Mouse (Mus musculus) adrenal gland, adult (tissue): ENCODE measurements at regions not wholly inside any gene's neighbourhood (a gene's known extent, or its start where the extent isn't known, plus 50 kb on each side); places are given as distances from the start of the nearest gene placed in this dataset.
A peak's percentile ranks its signal among the peaks of the same experiment; 100 is the strongest.

Experiments
- DNase-seq, 2 experiments: peaks; one replicate each; pipeline ENCODE4 v3.0.0; 2022 to 2023; ENCODE audit warnings: low spot score in 1 of 2; ENCODE audit not compliant: inconsistent age in 2 of 2

DNA sequence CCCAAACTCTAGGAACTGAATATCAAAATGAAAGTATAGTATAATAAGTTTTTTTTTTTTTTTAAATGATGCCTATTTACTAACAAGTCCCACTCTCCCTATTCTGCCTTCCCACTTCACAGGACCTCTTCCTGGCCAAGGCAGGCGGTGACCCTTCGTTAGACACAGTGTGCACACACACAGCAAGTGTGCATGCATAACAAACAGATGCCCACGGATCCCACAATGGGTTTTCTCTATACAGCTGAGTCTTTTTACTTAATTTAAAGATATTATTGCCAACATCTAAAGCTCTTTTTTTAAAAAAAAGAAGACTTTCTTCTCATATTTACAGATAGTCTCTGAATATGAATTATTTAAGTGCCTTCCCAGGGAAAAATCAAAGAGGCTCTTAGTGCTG, 434.5 kb upstream of the Pou3f3 start:
- no peak for DNase-seq

DNA sequence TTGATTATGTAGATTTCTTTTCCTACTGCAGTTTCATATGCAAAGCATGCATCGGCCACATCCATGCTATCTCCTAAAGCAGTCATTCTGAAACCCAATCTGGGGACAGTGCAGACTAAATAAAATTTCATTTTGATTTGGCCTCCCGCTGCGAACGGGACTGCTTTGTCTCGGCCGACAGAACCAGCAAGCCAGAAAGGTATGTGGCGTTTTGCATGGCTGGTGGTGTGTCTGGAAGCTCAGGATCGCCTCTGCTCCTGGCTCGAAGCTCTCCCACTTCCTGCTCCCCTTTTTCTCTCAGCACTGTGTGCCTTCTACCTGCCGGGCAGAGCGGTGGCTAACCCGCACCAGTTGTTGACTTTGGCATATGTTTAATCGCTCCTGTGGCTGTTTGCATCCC, 433.8 kb upstream of the Pou3f3 start:
- no peak for DNase-seq

DNA sequence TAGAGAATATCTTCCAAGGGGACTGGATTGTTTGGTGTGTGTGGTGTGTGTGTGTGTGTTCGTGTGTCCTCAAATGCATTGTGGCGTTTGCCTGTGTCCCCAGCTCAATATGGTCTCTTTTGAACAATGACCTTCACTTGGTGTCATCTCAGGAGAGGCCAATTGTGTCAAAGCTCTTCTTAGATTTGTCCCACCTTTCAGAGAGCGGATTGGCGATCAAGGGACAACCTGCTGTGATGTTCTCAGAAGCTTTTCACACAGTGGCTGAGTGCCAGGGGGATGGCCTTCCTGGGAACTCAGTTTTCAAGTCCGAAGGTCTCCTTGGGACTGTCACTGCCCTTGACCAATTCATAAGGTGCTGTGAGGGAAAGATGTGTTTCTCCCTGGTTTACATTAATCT, 433.0 kb upstream of the Pou3f3 start:
- DNase-seq = no peak

DNA sequence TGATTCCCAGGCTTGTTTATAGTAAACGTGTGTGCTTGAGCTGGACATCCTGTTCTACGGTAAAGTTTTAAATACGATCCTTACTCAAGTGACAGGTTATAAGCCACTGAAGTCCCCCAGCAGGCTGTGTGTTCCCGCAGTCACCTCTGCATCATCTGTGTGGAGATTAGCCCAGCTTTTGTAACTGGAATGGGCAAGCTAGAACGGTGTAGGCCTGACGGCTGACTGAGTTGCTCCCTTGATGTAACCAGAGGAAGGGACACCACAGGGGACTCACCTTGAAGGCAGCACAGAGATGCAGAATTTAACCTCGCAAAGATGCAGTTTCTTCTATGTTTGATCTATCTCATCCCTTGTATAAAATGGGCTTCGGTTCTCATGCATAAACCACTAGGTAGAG, 418.4 kb upstream of the Pou3f3 start:
- DNase-seq = no peak

DNA sequence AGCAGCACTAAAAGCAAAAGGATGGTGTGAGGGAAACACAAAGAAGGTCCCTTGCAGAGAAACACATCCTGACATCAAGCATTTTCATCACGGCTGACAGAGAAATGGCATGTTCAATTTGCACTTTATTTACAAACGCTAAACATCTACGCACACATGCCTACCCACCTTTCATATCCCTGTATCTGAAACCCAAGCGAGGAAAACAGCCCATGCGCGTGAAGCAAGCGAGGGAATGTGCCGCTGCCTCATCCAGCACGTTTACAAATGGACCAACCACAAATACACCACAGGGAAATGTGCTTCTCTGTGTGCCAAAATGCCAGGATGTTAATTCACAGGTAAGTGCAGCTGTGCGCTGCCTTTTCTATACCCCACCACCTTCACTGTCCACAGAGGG, 399.7 kb upstream of the Pou3f3 start:
- no peak for DNase-seq

DNA sequence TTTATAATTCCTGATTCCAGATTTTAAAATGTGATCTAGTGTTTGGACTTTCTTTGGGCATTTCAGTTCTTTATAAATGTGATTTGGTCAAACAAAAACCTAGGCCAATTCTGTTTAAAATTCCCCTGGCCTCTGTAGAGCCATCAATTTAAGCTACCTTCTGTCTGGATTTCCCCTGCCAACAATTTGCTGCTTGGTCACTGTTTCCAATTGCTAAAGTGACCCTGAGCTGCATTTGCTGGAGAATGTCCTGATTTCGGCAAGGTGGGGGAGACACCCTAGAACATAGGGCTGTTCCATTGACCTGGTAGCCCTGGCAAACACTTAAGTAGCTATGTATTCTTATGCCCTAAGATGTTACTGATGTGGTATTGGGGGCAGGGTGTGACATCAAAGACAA, 386.3 kb upstream of the Pou3f3 start:
- peak in 1 of 2 experiments; percentile 22 for DNase-seq

DNA sequence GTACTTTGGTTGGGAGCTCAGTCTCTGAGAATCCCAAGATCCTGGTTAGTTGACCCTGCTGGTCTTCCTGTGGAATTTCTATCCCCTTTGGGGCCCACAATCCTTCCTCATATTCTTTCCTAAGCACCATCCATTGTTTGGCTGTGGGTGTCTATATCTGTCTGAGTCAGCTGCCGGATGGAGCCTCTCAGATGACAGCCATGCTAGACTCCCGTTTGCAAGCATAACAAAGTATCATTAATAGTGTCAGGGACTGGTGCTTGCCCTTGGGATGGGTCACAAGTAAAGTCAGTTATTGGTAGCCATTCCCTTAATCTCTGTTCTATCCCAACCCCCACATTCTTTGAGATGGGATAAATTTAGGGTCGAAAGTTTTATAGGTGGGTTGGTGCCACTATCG, 382.1 kb upstream of the Pou3f3 start:
- DNase-seq = no peak

DNA sequence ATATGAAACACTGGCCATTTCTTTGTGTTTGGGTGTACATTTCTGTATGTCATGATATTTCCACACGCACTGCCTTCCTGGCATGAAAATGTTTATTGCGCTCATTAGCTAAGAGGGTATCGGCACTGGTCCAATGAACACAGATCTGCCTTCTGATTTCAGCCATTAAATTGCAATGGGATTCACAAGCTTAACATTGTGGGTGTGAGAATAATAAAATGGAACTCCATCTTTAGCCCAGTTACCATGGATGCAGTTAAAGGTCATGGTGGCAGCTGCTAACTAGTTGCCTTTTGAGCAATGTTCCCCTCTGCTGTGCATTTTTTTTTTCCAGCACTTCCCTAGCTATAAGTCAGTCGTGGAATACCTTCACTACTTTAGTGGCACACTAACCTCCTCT, 343.7 kb upstream of the Pou3f3 start:
- no peak for DNase-seq

DNA sequence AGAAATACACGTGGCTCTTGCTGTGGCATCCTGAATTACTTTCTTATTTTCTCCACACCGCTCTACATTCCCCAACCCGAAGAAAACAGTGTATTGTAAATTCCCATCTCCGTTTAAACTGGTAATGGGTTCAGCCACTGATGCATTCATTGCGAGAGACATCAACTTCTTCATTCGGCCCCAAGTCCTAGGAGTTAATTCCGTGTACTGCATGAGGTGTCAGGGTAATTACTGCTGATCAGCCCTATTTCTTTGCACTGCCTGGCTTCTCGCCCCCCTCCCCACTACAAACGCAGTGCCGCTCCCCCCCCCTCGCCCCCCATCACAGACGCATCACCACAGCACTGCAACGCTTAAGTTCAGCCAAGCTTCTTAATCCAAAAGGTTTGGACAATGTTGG, 343.2 kb upstream of the Pou3f3 start:
- DNase-seq = no peak

DNA sequence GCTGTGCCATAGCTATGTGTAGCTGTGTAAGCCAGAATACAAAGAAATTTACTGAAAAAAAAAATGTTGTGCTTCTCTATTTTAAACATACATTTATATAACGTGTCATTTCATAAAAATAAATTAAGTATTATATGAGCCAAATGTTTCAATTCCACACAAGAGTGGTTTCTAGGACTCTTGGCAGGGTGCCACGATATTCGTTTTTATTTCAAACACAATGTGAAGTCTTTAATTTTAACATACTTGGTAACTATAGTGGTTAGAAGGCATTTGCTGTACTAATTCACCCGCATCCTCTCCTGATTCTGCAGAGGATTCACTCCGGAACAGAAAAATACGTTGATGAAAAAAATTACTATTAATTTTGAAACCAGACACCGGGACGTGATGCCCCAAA, 342.5 kb upstream of the Pou3f3 start:
- no peak for DNase-seq

DNA sequence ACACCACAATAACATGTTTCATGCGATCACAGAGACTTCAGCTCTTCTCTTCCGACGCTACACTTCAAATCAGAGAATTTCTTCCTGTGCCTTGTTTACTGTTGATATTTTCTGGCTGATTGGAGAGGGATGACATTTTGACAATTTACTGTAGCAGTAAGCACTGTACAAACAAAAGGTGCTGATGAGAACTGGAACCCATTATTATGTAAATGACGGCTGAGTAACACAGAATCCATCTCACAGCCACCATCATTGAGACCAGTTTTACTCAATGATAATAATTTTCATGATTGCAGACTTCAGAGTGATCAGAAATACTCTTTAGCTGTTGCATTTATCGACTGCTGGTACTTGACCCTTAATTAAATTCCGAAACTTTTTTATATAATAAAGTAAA, 341.5 kb upstream of the Pou3f3 start:
- DNase-seq = no peak

DNA sequence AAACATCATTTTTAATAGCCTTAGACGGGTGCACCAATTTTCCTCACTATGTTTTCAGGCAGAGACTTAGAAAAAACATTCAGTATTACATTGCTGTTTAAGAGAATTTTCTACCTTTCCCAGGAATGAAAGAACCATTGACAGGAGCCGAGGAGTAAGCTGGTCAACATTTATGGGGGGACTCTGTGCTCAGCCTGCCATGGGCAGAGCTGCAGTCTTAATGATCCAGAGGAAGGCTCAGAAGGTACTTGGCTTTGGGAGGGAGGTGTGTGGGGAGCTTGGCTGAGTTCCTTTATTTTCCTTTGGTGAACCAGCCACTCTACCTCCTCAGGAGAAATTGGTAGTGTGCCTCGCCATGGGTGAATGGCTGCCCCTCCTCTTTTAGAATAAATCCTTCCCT, 333.1 kb upstream of the Pou3f3 start:
- no peak for DNase-seq

DNA sequence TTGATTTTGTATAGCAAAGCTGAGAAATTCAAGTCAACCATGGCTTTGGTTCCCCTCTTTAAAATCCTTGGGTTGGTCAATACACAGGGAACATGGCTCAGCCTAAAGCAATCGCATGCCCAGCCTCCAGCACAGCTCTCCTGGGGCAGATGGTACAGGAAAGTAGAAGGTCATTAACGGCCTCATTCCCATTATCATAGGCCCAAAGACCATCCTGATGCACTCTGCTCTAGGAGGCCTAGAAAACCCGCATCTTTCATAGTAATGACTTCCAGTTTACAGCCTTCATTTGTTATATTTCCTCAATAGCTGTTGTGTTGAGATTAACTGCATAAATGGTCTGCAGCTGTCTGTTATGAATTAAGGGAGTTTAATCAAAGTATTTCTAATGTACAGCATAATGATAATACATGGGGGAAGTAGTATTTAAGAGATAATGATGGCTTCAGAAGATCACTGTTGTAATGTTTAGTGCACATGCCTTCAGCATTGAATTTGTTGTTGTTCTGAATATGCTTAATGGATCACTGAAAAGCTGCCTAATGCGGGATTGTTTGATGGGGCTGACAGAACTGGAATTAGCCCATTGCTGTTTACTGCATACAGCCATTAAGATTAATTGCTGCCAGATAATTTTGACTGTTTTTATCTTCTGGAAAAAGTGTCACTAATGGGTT, 329.8 kb upstream of the Pou3f3 start:
- no peak for DNase-seq

DNA sequence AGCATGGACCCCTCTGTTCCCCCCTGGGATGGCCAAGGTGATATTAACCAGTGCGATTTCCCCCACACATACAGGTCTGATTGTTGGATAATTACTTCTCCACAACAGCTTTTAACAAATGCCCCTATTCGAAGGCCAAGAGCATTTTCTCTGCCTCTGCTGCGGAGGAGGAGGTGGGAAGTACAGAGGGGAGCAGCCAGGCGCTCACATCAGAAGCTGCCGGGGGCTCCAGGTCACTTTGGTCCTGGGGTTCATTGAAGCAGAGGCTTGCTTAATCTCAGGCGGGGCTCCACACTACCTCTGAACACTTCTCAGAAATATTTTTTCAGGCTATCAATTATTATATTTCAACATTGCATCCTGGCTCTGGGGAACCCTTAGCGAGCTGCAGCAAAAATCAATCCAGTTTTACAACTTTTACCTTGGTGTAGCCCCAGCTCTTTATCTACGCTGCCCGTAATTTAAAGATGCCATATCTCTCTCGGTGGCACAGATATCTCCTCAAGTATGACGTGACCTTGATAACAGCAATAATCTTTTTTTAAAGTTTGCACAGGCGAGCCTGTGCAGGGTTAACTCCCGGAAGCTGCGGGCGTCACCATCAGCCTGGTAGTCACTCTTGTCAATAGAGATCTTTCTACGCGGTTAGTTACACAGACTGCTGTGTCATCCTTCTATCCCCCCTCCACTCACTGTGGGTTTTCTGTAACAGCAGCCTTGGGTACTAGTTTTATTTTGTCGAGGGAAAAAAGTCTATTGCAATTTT, 307.5 kb upstream of the Pou3f3 start:
- no peak for DNase-seq

DNA sequence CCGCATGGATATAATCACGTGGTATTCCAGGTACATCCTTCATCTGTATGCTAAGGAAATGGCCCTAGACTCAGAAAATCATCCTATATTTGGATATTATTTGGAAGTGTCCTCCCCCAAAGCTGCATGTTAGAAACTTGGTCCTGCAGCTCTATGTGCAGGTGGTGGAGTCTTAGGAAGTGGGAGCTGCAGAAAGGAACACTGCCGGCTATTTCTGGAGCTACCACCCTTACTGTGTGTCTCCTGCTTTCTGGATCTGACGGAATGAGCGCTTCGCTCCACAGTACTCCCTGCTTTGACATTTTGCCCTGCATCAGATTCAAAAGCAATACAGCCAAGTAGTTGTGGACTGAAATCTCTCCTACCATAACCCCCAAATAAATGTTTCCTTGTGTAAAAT, 306.8 kb upstream of the Pou3f3 start:
- DNase-seq = no peak

DNA sequence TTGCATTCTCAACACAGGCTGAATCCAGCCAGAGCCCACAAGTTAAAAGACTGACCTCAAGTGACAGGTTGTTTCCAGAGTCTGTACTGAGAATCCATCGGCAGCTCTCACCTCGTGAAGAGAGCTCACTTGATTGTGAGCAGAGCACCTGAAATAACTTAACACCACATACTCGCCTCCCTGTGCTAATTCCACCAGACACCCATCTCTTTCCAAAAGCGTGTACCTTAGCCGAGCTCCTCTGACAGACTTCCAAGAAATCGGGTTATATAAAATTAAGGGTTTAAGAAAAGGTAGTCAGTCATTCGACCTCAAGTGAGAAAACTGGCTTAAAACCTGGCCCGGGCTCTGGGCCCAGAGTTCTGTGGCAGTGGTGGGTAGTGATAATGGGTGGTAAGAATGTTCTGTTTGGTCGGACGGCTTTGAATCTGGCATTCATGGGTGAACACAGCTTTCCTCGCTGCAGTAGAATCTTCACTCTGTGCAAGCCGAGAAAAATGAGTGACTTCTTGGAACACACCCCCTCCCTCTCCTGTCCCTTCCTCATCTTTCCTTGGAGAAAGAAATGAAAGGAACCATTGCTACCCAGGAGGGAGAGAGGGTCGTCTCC, 299.8 kb upstream of the Pou3f3 start:
- no peak for DNase-seq

DNA sequence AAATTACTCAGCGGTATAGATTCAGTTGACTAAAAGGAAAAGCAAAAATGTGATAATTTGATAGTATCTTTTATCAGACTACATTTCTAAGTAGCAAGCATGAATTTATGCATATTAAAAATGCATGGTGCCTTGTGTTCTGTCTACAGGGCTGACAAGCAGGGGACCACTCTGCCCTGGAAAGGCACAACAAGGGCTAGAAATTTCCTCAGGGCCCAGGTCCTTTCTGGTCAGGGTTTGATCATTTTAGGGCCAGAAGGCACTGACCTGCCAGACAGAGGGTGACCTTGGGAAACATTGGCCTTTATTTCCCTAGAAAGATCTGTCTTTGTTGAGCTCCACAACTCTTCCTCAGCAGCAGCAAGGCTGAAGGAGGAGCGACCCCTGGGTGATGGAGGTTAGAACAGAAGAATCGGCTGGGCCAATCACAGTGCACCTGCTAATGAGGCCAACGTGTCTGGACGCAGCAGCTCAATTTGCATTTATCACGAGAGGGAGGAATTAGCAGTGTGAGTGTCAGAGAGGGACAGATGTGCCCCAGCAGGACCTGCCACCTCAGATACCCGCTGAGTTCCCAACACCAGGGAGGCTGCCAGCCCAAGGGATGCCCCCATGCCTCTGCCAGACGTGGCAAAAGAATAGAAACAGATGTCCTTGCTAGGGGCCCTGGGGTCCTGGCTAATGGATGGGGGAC, 297.0 kb upstream of the Pou3f3 start:
- no peak for DNase-seq

DNA sequence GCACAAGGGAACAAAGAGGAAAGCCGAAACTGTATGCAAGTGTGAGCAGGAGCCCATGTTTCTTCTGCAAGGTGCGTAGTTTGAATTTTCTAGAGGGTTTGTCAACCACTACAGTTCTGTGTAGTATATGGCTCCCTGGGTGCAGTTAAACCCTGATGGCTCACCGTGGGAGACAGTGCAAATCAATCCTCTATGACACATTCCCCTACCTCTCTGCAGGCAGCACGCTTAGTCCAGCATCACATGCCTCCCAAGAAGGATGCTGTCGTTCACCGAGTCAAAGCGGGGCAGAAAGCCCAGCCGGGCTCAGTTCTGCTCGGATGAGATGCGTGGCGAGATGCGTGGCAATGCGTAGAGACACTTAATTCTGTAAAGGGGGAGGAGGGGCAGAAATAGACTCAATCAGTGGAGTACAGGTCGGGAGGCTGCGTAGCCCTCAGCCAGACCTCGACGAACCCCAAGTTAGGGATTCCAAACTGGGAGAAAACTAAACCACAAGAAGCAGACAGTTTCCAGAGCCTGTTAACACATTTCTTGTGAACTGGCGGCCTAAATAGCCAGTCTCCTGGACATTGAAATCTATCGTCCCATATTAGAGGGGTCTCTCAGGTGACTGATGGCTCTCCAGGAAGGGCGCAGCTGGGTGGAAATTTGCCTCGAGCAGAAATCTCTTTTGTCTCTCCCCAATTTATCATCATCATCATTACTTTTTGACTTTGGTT, 279.6 kb upstream of the Pou3f3 start:
- no peak for DNase-seq

DNA sequence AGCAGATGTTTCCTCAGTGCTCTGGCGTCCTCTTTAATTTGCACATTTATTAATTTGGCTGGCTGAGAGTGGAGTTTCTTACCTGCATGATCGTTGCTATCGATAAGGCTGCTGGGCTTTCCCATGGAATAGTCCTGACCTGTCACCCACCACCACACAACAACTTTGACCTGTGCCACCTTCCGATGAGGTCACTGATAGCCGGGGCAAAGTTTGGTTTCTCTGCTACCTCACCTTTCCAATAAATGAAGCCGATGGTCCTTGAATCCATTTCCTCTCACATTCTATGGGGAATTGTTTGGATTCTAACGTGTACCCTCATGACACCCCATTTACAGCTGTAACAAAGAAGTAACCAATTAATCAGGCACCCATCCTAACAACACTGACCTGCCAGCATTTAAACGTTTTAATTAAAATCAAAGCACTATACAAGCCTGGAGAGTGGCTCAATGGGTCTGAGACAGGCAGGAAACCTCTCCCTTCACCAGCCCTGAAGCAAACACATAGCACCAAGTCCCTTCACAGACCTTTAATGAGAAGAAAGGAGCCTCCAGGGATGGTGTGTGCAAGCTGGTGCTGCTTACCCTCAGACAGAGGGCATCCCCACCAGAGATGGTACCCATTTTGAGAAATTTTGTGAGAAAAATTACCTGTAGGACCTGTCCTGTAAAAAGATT, 278.9 kb upstream of the Pou3f3 start:
- no peak for DNase-seq

DNA sequence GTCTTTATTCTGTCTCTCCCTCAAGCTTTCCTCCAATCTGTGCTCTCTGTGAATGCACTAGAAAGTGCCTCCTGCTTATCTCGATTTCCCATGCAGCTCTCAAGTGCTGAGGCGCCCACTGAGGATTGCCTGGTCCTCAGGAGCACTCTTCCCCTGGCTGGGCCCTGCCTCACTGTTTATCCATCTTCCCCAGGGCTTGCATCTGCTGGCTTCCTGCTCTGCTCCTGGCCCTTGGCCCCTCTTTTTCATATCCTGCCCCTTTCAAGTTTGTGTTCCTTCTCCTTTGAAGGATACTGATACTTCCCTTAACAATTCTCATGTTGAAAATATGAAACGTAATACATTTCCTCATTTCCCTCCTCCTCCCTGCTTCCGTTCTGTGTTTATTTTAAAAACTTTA, 277.8 kb upstream of the Pou3f3 start:
- DNase-seq = no peak

DNA sequence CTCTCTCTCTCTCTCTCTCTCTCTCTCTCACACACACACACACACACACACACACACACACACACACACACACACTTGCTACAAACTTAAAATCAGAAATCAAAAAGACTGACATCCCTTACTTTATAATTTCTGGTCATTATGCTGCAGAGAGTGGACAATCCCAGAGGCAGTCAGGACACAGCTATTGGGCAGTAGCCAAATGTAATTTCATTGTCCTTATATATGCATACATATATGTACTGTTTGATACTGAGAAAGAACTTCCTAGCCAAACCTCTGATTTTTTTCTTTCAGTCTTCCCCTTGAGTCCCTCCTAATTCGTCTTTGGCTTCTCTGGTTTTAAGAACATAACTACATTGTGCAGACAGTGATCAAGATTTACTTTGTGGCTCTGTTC, 277.3 kb upstream of the Pou3f3 start:
- no peak for DNase-seq
